Mouse (Mus musculus) heart, postnatal 36 days (tissue): ENCODE measurements around the gene Sgms1. TPM values are rescaled to one million over a fixed set of nuclear protein-coding genes. Genes with fewer than 3 reads are reported as not detected.
"Not testable (repeated sequence)": the region's sequence is repeated elsewhere in the genome, so short reads cannot be mapped to it uniquely, and the experiment has no call there.

Experiments used
- DNase-seq, 2 experiments: peaks; one replicate each; pipeline ENCODE4 v3.0.0; 2021 to 2022
- intact Hi-C: fragments of 180-260 bp; cut with DNase I; formaldehyde crosslinking; loops from one replicate; pipeline ENCODE4 v1.15.1; 2025
- total RNA-seq, 2 experiments: library from RNA; stranded (reverse); gene quantifications; 2 replicates each; pipeline ENCODE4 v1.2.3; 2021

Sgms1 gene
- total RNA-seq, 2 experiments from 2014 or later: 60.2 to 76.0 TPM

GRCm38 (mm10) chr19:32084813-32085212 lies 304.7 kb downstream of the Sgms1 start:
- intact Hi-C loops: not testable (repeated sequence)

More at GRCm38 (mm10) chr19:32084813-32085212, 304.7 kb downstream of the Sgms1 start:
- DNase-seq: not testable (repeated sequence)

Other genes with a start within 250 kb of the Sgms1 start
- gene Rpl9-ps6, start 76.9 kb upstream of the Sgms1 start, total RNA-seq: 10 to 100 TPM; 27.7 to 36.1 TPM
- 10 to 100 TPM; 14.1 to 15.3 TPM for gene Minpp1, start 96.1 kb upstream of the Sgms1 start, total RNA-seq
- gene Papss2, start 206.1 kb upstream of the Sgms1 start, total RNA-seq: 10 to 100 TPM; 12.9 to 15.2 TPM